1 mouse cellular context compared by ENCODE assay signal in genomic region chr8:84200126-84200555, GRCm38 (mm10).
TF ChIP-seq lines count a peak whose summit lies in the region.

No protein-coding gene starts in this region.

TF ChIP-seq in MEL, 35 proteins besides CTCF, POLR2A, EP300 and RAD21:
- TF ChIP-seq MXI1 (IDR thresholded peaks at IDR 0.05; ENCODE audit: low read depth, low read length) = no peak
- TF ChIP-seq USF2 (IDR thresholded peaks at IDR 0.05; ENCODE audit: borderline replicate concordance in 1 of 2, insufficient read depth in 1 of 2, low read depth in 1 of 2, low read length in 2 of 2) = no peak
- TF ChIP-seq POLR2AphosphoS2 (IDR thresholded peaks at IDR 0.05; ENCODE audit: low read length) = no peak
- TF ChIP-seq TBP (IDR thresholded peaks at IDR 0.05; ENCODE audit: low read depth, low read length) = no peak
- TF ChIP-seq NELFE (IDR thresholded peaks at IDR 0.05; ENCODE audit: low read depth, low read length) = no peak
- TF ChIP-seq ELF1 (IDR thresholded peaks at IDR 0.05; ENCODE audit: low read depth, low read length) = no peak
- TF ChIP-seq GATA1 (IDR thresholded peaks at IDR 0.05; ENCODE audit: low read depth, low read length) = no peak
